Mouse (Mus musculus) cerebellum, adult 9-11 months (tissue): ENCODE measurements around the gene Spata21.

Experiments
- DNase-seq: peaks from one replicate; pipeline ENCODE4 v3.0.0; 2022

Spata21 gene

GRCm38 (mm10) chr4:141160193-141160592, 72.1 kb downstream of the Spata21 start:
- no peak for DNase-seq

GRCm38 (mm10) chr4:141161699-141162208, 73.6 kb downstream of the Spata21 start:
- DNase-seq = no peak
